Mouse (Mus musculus) E14TG2a.4 (cell line): ENCODE data around the gene Cdk5.

Experiments
- H3K27me3 ChIP-seq: 2 replicates; pipeline ENCODE4 v1.6.1; 2014; ENCODE audit warnings: low read length, control low read depth; ENCODE audit not compliant: insufficient read depth
- H3K36me3 ChIP-seq: 2 replicates; pipeline ENCODE4 v1.6.1; 2014; ENCODE audit warnings: low read length, control low read depth; ENCODE audit not compliant: insufficient read depth
- H3K4me1 ChIP-seq: replicated peaks from 2 replicates; pipeline ENCODE4 v1.6.1; 2014; ENCODE audit warnings: low read depth, low read length, control low read depth
- H3K4me3 ChIP-seq: replicated peaks from 2 replicates; pipeline ENCODE4 v1.5.1; 2014; ENCODE audit warnings: mild to moderate bottlenecking, low read length
- H3K9me3 ChIP-seq: 2 replicates; pipeline ENCODE4 v1.6.1; 2014; ENCODE audit warnings: low read length, control low read depth
- CTCF ChIP-seq: conservative IDR thresholded peaks from 2 replicates; pipeline ENCODE4 v1.5.1; 2014; ENCODE audit warnings: low read length
- NANOG ChIP-seq: IDR thresholded peaks from 2 replicates; pipeline ENCODE4 v1.6.1; 2014; ENCODE audit warnings: borderline replicate concordance, low read length, mixed read lengths
- POU5F1 ChIP-seq: IDR thresholded peaks from 2 replicates; pipeline ENCODE4 v1.6.1; 2014; ENCODE audit warnings: low read length, borderline replicate concordance

Gene Cdk5

GRCm38 (mm10) chr5:24423129-24424003 is at the start of gene Cdk5, which contains the start of gene Slc4a2:
Cdk5 (minus strand) TSS chr5:24423530.
Slc4a2 (plus strand) TSS chr5:24423837.
- no peak for TF ChIP-seq POU5F1
- peak; percentile 58; the same call in 1 of the 2 replicates for TF ChIP-seq NANOG
- no peak for TF ChIP-seq CTCF
- peak within 1 kb of the TSS; percentile 81 for H3K4me3 ChIP-seq
- H3K9me3 ChIP-seq = peaks cover 7% of the 10 kb centered on the region

GRCm38 (mm10) chr5:24470600-24470999 is 47.3 kb upstream of the Cdk5 start:
- Histone ChIP-seq H3K36me3 (peaks cover 19% of the 10 kb centered on the region), H3K4me3 (no peak overlapping the region), H3K9me3 (no peaks in the 10 kb centered on the region), H3K4me1 (peaks cover 53% of the 10 kb centered on the region), H3K27me3 (peaks cover 13% of the 10 kb centered on the region)
- TF ChIP-seq POU5F1 = no peak
- peak; percentile 84 for TF ChIP-seq CTCF
- TF ChIP-seq NANOG = no peak

More at GRCm38 (mm10) chr5:24423129-24424003, at the start of gene Cdk5, which contains the start of gene Slc4a2:
- Histone ChIP-seq H3K36me3 (peaks cover 37% of the 10 kb centered on the region), H3K27me3 (peaks cover 33% of the 10 kb centered on the region), H3K4me1 (peaks cover 50% of the 10 kb centered on the region)

GRCm38 (mm10) chr5:24466762-24467161 is 43.4 kb upstream of the Cdk5 start:
- H3K36me3 ChIP-seq = peaks cover 21% of the 10 kb centered on the region
- H3K27me3 ChIP-seq = no peaks in the 10 kb centered on the region
- peak overlapping the region; percentile 52; the same call in 1 of the 2 replicates for H3K4me3 ChIP-seq
- H3K4me1 ChIP-seq = peaks cover 29% of the 10 kb centered on the region
- no peaks in the 10 kb centered on the region for H3K9me3 ChIP-seq
- TF ChIP-seq CTCF (no peak), POU5F1 (no peak), NANOG (no peak)

DNA sequence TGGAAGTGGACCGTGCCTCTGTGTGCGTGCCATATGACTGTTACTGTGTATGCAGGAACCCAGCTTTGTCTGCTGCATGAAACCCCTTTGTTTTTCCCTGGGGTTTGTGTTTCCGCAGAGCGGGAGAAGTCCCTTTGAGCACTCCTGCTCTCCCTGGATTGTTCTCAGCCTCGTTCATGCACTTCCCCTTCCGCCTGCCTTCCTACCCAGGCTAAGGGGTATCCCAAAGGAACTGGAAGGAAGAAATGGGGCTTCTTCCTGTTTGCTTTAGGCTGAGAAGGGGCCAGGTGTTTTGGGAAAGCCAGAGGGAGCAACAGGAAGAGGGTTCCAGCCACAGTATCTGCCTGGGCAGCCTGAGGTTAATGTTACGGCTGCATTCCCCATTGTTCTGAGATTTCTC is 32.3 kb upstream of the Cdk5 start:
- no peak for TF ChIP-seq POU5F1
- TF ChIP-seq NANOG = no peak
- no peak for TF ChIP-seq CTCF
- peaks cover 49% of the 10 kb centered on the region for H3K4me1 ChIP-seq
- peaks cover 19% of the 10 kb centered on the region for H3K27me3 ChIP-seq
- H3K4me3 ChIP-seq = peak overlapping the region; percentile 43
- H3K9me3 ChIP-seq = no peaks in the 10 kb centered on the region
- H3K36me3 ChIP-seq = peaks cover 39% of the 10 kb centered on the region

DNA sequence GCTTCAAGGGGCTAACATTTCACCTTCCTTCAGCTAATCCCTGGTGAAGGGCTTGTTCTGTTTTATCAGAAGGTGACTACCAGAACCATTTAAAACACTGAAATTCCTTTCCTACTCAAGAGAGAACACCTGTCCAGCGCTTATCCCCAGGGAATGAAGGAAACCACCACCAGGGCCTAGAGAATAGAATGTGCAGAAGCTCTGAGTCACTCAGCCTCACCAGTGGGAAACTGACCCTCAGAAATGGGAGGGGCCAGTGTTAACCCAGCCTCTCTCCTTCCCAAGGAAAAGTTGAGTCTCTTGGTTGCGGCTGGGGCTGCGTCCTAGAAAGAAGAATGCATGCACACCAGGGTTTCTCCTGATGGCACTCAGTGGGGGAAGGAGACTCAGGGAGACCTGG is 31.7 kb upstream of the Cdk5 start:
- no peak for TF ChIP-seq CTCF
- no peak for TF ChIP-seq POU5F1
- TF ChIP-seq NANOG = no peak
- Histone ChIP-seq H3K9me3 (no peaks in the 10 kb centered on the region), H3K4me1 (peaks cover 49% of the 10 kb centered on the region), H3K4me3 (peak overlapping the region; percentile 43), H3K36me3 (peaks cover 34% of the 10 kb centered on the region), H3K27me3 (peaks cover 25% of the 10 kb centered on the region)

DNA sequence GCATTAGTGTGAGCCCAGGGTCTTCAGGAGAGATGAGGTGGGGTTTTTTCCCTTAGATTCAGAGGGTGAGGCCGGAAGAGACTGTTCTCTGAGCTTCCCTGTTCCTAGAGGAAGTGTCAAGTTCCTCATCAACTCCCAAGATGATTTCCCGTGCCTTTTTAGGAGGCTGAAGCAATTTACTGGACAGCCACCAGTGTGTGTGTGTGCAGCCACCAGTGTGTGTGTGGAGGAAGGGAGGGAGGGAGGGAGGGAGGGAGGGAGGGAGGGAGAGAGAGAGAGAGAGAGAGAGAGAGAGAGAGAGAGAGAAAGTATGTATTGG is 30.6 kb upstream of the Cdk5 start:
- peaks cover 34% of the 10 kb centered on the region for H3K36me3 ChIP-seq
- TF ChIP-seq CTCF (no peak), NANOG (no peak), POU5F1 (no peak)

DNA sequence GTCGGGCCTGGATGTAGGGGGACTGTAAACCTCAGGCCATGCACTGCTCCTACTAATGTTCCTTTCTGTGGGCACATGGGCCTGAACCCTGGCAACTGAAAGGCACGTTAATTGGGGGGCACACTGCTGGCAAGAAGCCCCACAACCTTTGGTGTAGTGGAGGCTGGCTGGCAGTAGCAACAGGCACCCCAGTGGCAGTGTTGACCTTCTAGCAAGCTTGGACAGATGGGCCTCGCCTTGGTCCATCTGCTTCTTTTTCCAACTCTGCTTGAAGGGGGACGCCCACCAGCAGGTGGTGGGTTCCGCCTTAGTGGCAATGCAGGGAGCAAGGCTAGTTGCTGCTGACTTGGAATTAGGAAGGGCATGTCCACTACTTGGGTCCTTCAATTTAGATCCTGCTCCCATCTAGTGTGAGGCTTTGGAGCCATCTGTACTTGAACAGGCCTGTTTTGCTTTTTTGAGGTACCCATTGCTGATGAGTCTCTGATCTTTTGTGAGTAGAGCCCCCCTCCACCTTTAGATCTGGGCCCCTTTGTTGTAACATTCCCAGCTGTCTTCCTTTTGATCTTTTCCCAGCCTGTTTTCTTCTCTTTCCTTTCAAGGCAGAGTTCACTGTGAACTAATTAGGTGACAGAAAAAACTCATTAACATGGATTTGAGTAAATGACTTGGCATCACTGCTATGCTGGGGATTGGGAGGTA is 30.1 kb upstream of the Cdk5 start:
- no peaks in the 10 kb centered on the region for H3K9me3 ChIP-seq
- H3K4me3 ChIP-seq = peak overlapping the region; percentile 89
- peaks cover 29% of the 10 kb centered on the region for H3K36me3 ChIP-seq
- TF ChIP-seq CTCF (no peak), POU5F1 (no peak), NANOG (no peak)
- H3K27me3 ChIP-seq = peaks cover 37% of the 10 kb centered on the region
- H3K4me1 ChIP-seq = peaks cover 45% of the 10 kb centered on the region

More for the DNA sequence above, 30.6 kb upstream of the Cdk5 start:
- Histone ChIP-seq H3K4me1 (peaks cover 45% of the 10 kb centered on the region), H3K27me3 (peaks cover 32% of the 10 kb centered on the region), H3K9me3 (no peaks in the 10 kb centered on the region), H3K4me3 (peak overlapping the region; percentile 89)

DNA sequence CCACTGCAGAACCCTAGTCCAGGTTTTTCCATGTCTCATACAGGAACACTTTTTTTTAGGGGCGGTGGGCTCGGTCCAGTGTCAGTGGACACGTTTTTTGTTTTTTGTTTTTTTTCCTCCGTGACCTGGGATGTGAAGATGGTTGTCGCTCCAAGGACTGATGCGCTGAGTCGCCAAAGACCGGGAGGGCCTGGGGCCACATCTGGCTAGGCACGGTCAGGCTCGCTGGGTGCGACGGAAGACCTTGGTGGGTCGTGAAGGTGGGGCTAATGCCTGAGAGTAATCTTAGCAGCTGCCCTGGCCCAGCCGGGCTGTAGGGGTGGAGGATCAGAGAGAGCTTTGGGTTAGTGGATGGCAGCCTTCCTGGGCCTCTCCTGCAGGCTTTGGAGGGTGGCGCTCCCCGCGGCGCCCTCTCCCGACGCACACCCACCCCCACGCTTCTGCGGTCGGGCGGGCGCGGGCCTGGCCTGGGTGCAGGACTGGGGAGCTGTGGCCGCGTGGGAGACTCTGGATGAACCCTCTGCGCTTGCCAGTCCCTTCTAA is 29.4 kb upstream of the Cdk5 start:
- H3K4me1 ChIP-seq = peaks cover 52% of the 10 kb centered on the region
- no peaks in the 10 kb centered on the region for H3K9me3 ChIP-seq
- no peak for TF ChIP-seq NANOG
- TF ChIP-seq POU5F1 = no peak
- peaks cover 38% of the 10 kb centered on the region for H3K27me3 ChIP-seq
- peak overlapping the region; percentile 89 for H3K4me3 ChIP-seq
- peaks cover 23% of the 10 kb centered on the region for H3K36me3 ChIP-seq
